Mouse (Mus musculus) kidney, adult 8-10 months (tissue): ENCODE data around the gene Rab34.

Experiments
- DNase-seq, 2 experiments: peaks; one replicate each; pipeline ENCODE4 v3.0.0; 2022

The Rab34 gene

GRCm38 (mm10) chr11:78188331-78189233 lies at the start of gene Rab34:
Gene Rab34 (plus strand): TSS chr11:78188430.
- peak; percentile 68 to 70 for DNase-seq

GRCm38 (mm10) chr11:78140665-78141064 lies 47.6 kb upstream of the Rab34 start:
- no peak for DNase-seq

GRCm38 (mm10) chr11:78143520-78143919 lies 44.7 kb upstream of the Rab34 start:
- peak in 1 of 2 experiments; percentile 28 for DNase-seq

- DNase-seq = no peak
Measured at GRCm38 (mm10) chr11:78146168-78146567, 42.1 kb upstream of the Rab34 start.

GRCm38 (mm10) chr11:78146707-78147543 lies 41.3 kb upstream of the Rab34 start:
- DNase-seq = no peak

- DNase-seq = peak in 1 of 2 experiments; percentile 37
Measured at GRCm38 (mm10) chr11:78151161-78151560, 37.1 kb upstream of the Rab34 start.

GRCm38 (mm10) chr11:78152299-78153231 lies 35.7 kb upstream of the Rab34 start:
- peak in 1 of 2 experiments; percentile 47 for DNase-seq

GRCm38 (mm10) chr11:78153778-78154177 lies 34.5 kb upstream of the Rab34 start:
- no peak for DNase-seq

- DNase-seq = no peak
Measured at GRCm38 (mm10) chr11:78155674-78156073, 32.6 kb upstream of the Rab34 start.

GRCm38 (mm10) chr11:78156156-78156699 lies 32.0 kb upstream of the Rab34 start:
- no peak for DNase-seq

- peak; percentile 88 to 90 for DNase-seq
Measured at GRCm38 (mm10) chr11:78159096-78159495, 29.1 kb upstream of the Rab34 start.

- no peak for DNase-seq
Measured at GRCm38 (mm10) chr11:78159557-78159956, 28.7 kb upstream of the Rab34 start.

GRCm38 (mm10) chr11:78160171-78160570 lies 28.1 kb upstream of the Rab34 start:
- DNase-seq = no peak

GRCm38 (mm10) chr11:78160675-78161074 lies 27.6 kb upstream of the Rab34 start:
- no peak for DNase-seq

GRCm38 (mm10) chr11:78161169-78161568 lies 27.1 kb upstream of the Rab34 start:
- no peak for DNase-seq

GRCm38 (mm10) chr11:78161968-78162367 lies 26.3 kb upstream of the Rab34 start:
- peak in 1 of 2 experiments; percentile 18 for DNase-seq

- peak; percentile 48 to 51 for DNase-seq
Measured at GRCm38 (mm10) chr11:78162504-78162903, 25.7 kb upstream of the Rab34 start.

- peak in 1 of 2 experiments; percentile 22 for DNase-seq
Measured at GRCm38 (mm10) chr11:78163045-78163444, 25.2 kb upstream of the Rab34 start.

- DNase-seq = peak; percentile 70
Measured at GRCm38 (mm10) chr11:78163681-78164603, 24.3 kb upstream of the Rab34 start.

GRCm38 (mm10) chr11:78164604-78164923 lies 23.7 kb upstream of the Rab34 start:
- DNase-seq = peak in 1 of 2 experiments; percentile 49
